Mouse (Mus musculus): ENCODE results near the gene Ndrg2. TPM values are rescaled to one million over a fixed set of nuclear protein-coding genes. Genes with fewer than 3 reads are reported as not detected.
A peak's percentile ranks its signal among the peaks of the same experiment; 100 is the strongest.

The Ndrg2 gene
- polyA plus RNA-seq, 1 experiment from 2014 or later = 152 TPM

DNA sequence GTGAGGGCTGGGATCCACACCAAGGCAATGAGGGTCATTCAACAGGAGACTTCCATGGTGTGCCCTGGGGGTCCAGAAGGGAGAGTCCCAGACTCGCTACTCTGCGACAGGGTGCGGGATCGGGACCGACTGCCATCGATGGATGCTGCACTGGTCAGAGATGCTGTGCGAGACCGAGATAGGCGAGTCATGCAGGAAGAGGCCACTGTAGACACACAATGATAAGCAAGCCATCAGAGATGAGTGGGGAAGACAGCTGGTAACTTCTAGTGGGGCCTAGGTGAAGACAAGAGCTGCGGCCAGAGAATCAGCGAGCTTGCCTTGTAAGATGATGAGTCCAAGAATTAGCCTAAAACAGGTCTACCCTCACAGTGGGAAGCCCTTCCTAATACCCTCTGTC, 7.9 kb downstream of the Ndrg2 start:
- Histone ChIP-seq H3K4me1 (0 out of 2 replicates have a peak, but pooled peaks cover 2% of the 10 kb centered on the region), H3K27ac (replicated peaks) (no peak overlapping the region), H3K36me3 (no peaks in the 10 kb centered on the region), H3K9ac (replicated peaks) (no peak overlapping the region), H3K4me3 (no peak overlapping the region), H3K4me2 (replicated peaks) (no peak overlapping the region), H3K27me3 (no peaks in the 10 kb centered on the region), H3K9me3 (no peaks in the 10 kb centered on the region)
- no peak for ATAC-seq (replicated peaks)
- WGBS = 94% methylated on average over 11 of the region's 11 CpGs

DNA sequence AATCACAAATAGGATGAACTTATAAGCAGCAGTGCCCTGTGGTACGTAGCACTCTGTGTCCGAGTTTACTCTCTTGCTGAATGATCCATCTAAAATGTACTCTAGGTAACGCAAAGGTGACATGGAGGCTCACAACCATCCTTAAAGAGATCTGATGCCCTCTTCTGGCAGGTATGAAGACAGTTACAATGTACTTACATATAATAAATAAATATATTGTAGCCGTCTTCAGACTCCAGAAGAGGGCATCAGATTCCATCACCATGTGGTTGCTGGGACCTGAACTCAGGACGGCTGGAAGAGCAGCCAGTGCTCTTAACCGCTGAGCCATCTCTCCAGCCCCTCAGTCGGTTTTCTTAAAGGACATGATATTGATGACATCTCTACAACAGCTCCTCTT, 9.3 kb downstream of the Ndrg2 start:
- Histone ChIP-seq H3K4me2 (replicated peaks) (no peak overlapping the region), H3K27me3 (no peaks in the 10 kb centered on the region), H3K9ac (replicated peaks) (no peak overlapping the region), H3K9me3 (no peaks in the 10 kb centered on the region), H3K27ac (replicated peaks) (no peak overlapping the region), H3K4me3 (no peak overlapping the region), H3K4me1 (0 out of 2 replicates have a peak, but pooled peaks cover 2% of the 10 kb centered on the region), H3K36me3 (no peaks in the 10 kb centered on the region)
- 0 out of 2 replicates have a peak, but pooled peaks have one; percentile 18 for ATAC-seq (replicated peaks)
- WGBS = 70% methylated on average over 7 of the region's 7 CpGs

GRCm38 (mm10) chr14:51903782-51904181, 10.2 kb downstream of the Ndrg2 start:
- no peaks in the 10 kb centered on the region for H3K9me3 ChIP-seq
- 0 out of 2 replicates have a peak, but pooled peaks cover 2% of the 10 kb centered on the region for H3K4me1 ChIP-seq
- ATAC-seq (replicated peaks) = peak; percentile 41; the same call in 1 of the 2 replicates
- H3K4me2 ChIP-seq (replicated peaks) = no peak overlapping the region
- H3K9ac ChIP-seq (replicated peaks) = no peak overlapping the region
- H3K27me3 ChIP-seq = no peaks in the 10 kb centered on the region
- H3K4me3 ChIP-seq = no peak overlapping the region
- 93% methylated on average over 9 of the region's 9 CpGs for WGBS
- H3K36me3 ChIP-seq = no peaks in the 10 kb centered on the region
- H3K27ac ChIP-seq (replicated peaks) = no peak overlapping the region

DNA sequence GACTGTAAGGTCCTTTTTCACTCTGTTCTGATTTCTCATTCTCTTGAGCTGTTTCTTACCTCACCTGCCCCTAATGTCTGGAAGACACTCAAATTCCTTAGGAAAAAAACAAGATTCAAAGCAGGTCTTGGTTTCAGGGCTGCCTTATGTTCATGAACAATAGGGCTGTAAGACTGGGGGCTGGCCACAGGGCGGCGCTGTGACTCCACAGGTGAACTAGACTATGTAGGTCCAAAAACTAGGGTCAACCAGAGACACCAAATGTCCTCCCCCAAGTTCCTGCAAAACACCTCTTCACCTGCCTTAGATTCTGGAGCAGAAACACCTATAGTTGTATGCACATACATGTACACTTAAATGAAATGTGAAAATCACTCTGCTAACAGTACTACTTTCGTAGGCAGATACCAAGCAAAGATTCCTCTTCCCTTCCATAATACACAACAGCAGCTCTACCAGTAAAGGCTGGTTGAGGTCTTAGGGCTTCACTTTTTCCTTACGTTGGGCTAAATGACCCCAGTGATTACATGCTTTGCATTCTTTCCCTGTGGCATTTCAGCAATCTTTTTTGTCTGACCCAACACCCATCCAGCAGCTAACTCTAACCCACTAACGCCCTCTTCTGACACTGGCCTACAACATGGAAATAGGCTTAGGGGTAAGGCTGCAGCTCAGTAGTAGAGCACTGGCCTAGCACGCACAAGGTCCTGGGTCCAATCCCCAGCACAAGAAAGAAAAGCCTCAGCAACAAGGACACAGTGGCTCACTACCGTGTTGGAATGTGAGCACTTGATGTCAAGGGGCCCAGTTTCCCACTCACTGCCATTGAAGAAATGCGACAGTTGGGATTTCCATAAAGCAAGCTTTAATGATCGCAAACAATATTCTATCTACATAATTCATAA, 10.9 kb downstream of the Ndrg2 start:
- no peak overlapping the region for H3K4me3 ChIP-seq
- no peaks in the 10 kb centered on the region for H3K36me3 ChIP-seq
- peak; percentile 45 for ATAC-seq (replicated peaks)
- H3K4me2 ChIP-seq (replicated peaks) = no peak overlapping the region
- H3K9ac ChIP-seq (replicated peaks) = no peak overlapping the region
- H3K27ac ChIP-seq (replicated peaks) = no peak overlapping the region
- no peaks in the 10 kb centered on the region for H3K9me3 ChIP-seq
- H3K4me1 ChIP-seq = 0 out of 2 replicates have a peak, but pooled peaks cover 2% of the 10 kb centered on the region
- no peaks in the 10 kb centered on the region for H3K27me3 ChIP-seq
- 55% methylated on average over 9 of the region's 9 CpGs for WGBS

GRCm38 (mm10) chr14:51899351-51899750, 14.6 kb downstream of the Ndrg2 start:
- no peaks in the 10 kb centered on the region for H3K9me3 ChIP-seq
- H3K4me2 ChIP-seq (replicated peaks) = no peak overlapping the region
- H3K4me1 ChIP-seq = 0 out of 2 replicates have a peak, but pooled peaks cover 2% of the 10 kb centered on the region
- H3K36me3 ChIP-seq = peaks cover 9% of the 10 kb centered on the region; the same call in 1 of the 2 replicates
- ATAC-seq (replicated peaks) = no peak
- no peak overlapping the region for H3K4me3 ChIP-seq
- no peak overlapping the region for H3K27ac ChIP-seq (replicated peaks)
- no peaks in the 10 kb centered on the region for H3K27me3 ChIP-seq
- 84% methylated on average over 1 of the region's 1 CpGs for WGBS
- no peak overlapping the region for H3K9ac ChIP-seq (replicated peaks)

DNA sequence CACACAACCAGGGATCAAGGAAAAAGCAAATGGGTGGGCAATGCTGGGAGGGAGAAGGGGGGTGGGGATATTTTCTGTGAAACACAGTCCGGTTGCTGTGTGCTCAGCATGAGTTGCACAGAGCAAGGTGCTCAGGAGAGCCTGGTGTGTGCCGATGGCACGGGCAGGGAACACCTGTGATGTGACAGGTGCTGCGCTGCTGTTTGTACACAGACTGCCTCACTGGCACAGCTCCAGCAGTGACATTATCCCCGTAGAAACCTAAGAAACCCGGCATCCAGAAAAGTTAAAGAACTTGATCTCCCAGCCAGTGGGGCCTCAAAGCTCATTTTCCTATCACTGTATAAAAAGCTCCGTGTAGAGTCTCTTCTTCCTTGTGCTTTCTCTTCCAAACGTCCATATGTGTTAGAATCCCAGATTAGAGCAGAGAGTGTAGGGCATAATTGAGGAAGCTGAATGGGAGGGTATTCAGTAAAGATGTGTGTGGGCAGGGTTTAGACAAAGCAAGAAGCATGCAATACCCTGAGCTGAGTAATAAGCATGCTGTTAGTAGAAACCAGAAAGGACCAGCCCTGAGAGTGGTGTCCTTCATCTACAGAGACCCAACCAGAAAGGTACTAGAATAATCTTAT, 17.3 kb downstream of the Ndrg2 start:
- Histone ChIP-seq H3K36me3 (peaks cover 19% of the 10 kb centered on the region), H3K9ac (replicated peaks) (no peak overlapping the region), H3K27me3 (no peaks in the 10 kb centered on the region), H3K27ac (replicated peaks) (no peak overlapping the region), H3K9me3 (no peaks in the 10 kb centered on the region), H3K4me3 (no peak overlapping the region), H3K4me1 (no peaks in the 10 kb centered on the region), H3K4me2 (replicated peaks) (no peak overlapping the region)
- ATAC-seq (replicated peaks) = no peak
- WGBS = 58% methylated on average over 8 of the region's 8 CpGs

GRCm38 (mm10) chr14:51896019-51896418, 17.9 kb downstream of the Ndrg2 start:
- Histone ChIP-seq H3K4me2 (replicated peaks) (no peak overlapping the region), H3K4me3 (no peak overlapping the region), H3K27ac (replicated peaks) (no peak overlapping the region), H3K9me3 (no peaks in the 10 kb centered on the region), H3K4me1 (no peaks in the 10 kb centered on the region), H3K36me3 (peaks cover 25% of the 10 kb centered on the region), H3K9ac (replicated peaks) (no peak overlapping the region), H3K27me3 (no peaks in the 10 kb centered on the region)
- no peak for ATAC-seq (replicated peaks)
- WGBS = 86% methylated on average over 6 of the region's 6 CpGs

DNA sequence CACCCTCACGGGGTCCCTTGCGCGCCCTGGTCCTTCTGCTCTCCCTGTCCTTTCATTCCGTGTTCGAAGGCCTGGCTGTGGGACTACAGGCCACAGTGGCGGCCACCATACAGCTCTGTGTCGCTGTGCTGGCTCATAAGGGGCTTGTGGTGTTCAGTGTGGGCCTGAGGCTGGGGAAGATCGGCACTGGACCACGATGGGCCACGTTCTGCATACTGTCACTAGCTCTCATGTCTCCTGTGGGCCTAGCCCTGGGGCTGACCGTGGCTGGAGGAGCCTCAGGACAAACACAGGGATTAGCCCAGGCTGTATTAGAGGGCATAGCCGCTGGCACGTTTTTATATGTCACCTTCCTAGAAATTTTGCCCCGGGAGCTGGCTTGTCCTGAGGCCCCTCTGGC, 18.9 kb downstream of the Ndrg2 start:
- no peak overlapping the region for H3K4me2 ChIP-seq (replicated peaks)
- no peak overlapping the region for H3K9ac ChIP-seq (replicated peaks)
- H3K36me3 ChIP-seq = peaks cover 35% of the 10 kb centered on the region
- ATAC-seq (replicated peaks) = no peak
- H3K4me1 ChIP-seq = no peaks in the 10 kb centered on the region
- no peak overlapping the region for H3K27ac ChIP-seq (replicated peaks)
- H3K4me3 ChIP-seq = no peak overlapping the region
- no peaks in the 10 kb centered on the region for H3K9me3 ChIP-seq
- H3K27me3 ChIP-seq = no peaks in the 10 kb centered on the region
- 83% methylated on average over 14 of the region's 14 CpGs for WGBS

DNA sequence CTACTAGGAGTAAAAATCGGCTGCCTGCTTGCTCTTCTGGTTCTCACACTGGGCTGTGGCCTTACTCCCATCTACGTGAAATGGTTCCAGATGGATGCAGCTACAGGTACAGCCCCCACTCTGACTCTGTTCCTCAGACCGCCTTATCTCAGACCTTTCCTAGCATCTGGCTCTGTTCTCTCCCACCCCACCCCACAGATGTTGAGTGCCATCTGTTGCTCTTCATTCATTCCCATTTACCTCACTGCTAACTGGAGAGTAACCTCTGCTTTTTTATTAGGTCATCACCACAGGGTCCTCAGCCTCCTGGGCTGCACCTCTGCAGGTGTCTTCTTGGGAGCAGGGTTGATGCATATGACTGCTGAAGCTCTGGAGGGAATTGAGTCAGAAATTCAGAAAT, 20.1 kb downstream of the Ndrg2 start:
- Histone ChIP-seq H3K4me2 (replicated peaks) (no peak overlapping the region), H3K27me3 (no peaks in the 10 kb centered on the region), H3K4me1 (no peaks in the 10 kb centered on the region), H3K9ac (replicated peaks) (no peak overlapping the region), H3K36me3 (peaks cover 47% of the 10 kb centered on the region), H3K27ac (replicated peaks) (no peak overlapping the region), H3K9me3 (no peaks in the 10 kb centered on the region), H3K4me3 (no peak overlapping the region)
- ATAC-seq (replicated peaks) = no peak
- 72% methylated on average over 3 of the region's 3 CpGs for WGBS

- no peak for ATAC-seq (replicated peaks)
- H3K4me3 ChIP-seq = no peak overlapping the region
- H3K4me1 ChIP-seq = no peaks in the 10 kb centered on the region
- WGBS = 27% methylated on average over 10 of the region's 10 CpGs
- no peak overlapping the region for H3K4me2 ChIP-seq (replicated peaks)
- H3K9me3 ChIP-seq = no peaks in the 10 kb centered on the region
- H3K27ac ChIP-seq (replicated peaks) = no peak overlapping the region
- peaks cover 53% of the 10 kb centered on the region for H3K36me3 ChIP-seq
- no peak overlapping the region for H3K9ac ChIP-seq (replicated peaks)
- H3K27me3 ChIP-seq = no peaks in the 10 kb centered on the region
These were observed 20.7 kb downstream of the Ndrg2 start for GRCm38 (mm10) chr14:51893094-51893794.

DNA sequence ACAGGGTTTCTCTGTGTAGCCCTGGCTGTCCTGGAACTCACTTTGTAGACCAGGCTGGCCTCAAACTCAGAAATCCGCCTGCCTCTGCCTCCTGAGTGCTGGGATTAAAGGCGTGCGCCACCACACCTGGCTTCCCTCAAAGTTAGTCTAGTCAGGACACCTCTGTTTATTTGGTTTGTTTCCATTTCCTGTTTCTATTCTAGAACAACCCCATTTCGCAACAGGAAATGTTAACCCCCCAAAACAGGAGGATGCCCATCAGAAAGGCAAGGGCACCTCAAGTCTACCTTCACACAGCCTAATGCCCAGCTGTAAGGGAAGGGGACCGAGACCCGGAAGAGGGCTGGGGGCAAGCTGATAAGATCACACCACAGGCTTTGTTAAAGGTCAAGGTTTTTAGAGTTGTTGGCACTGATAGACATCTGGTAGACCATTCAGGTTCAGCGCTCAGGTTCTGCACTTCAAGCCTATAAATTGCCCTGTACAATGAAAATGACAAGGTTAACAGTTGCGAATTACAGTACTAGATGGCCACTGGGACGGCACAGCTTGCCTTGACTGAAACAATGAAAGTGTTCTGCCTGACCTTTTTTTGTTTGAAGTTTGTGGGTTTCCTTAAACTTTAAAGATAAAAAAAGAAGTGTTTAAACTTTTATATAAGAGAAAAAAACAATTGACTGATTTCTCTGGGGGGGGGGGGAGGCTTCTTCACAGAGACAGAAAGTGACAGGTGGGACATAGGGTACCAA, 21.6 kb downstream of the Ndrg2 start, which contains the start of gene Slc39a2:
Gene Slc39a2, plus strand, starts transcription at position 699 of the 749 bp plus-strand sequence.
- 94% methylated on average over 9 of the region's 9 CpGs for WGBS
- ATAC-seq (replicated peaks) = no peak
- Histone ChIP-seq H3K27ac (replicated peaks) (no peak within 1 kb of the TSS), H3K9me3 (no peaks in the 10 kb centered on the region), H3K4me3 (no peak within 1 kb of the TSS), H3K9ac (replicated peaks) (no peak within 1 kb of the TSS), H3K4me1 (no peaks in the 10 kb centered on the region), H3K36me3 (peaks cover 60% of the 10 kb centered on the region), H3K27me3 (no peaks in the 10 kb centered on the region), H3K4me2 (replicated peaks) (no peak within 1 kb of the TSS)

Data from forebrain, embryonic 15.5 days (tissue).